Mouse (Mus musculus) gastrocnemius, postnatal 10 days (tissue): ENCODE data around the gene Aldoart1. TPM values are rescaled to one million over a fixed set of nuclear protein-coding genes. Genes with fewer than 3 reads are reported as not detected.

Source experiments
- DNase-seq: peaks from one replicate; pipeline ENCODE4 v3.0.0; 2021; ENCODE audit warnings: mixed read lengths
- long read RNA-seq, 2 experiments: library from polyadenylated mRNA; stranded (forward); transcript quantifications; one replicate each; pipeline ENCODE4 v2.0.0; 2021
- total RNA-seq, 2 experiments: library from RNA; stranded (reverse); gene quantifications; 2 replicates each; pipeline ENCODE4 v1.2.3; 2021

The Aldoart1 gene
- under 1 TPM; 0.20 to 0.47 TPM for total RNA-seq
- long read RNA-seq, experiment 1 = 0 reads
- long read RNA-seq, experiment 2 = 0 reads

DNA sequence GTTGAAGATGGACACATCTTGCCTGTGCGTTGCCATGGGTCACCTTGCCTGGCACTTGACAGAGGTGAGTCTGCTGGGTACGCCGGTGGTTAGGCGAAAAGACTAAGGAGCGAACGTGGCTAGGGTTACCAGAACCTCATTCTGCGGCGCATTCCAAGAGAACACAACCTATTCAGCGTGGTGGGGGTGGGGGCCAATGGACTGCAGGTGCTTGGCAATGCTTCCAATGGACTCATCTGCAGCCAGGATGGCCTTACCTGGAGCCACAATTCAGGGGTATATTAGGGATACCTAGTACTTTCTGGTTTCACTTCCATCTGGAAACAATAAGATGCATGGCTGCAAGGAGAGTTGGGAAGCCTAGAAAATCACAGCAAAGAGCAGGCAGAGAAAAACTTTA, at the start of gene Aldoart1:
Aldoart1 (minus strand) TSS at position 101 of the 400 bp plus-strand sequence.
- DNase-seq = no peak

DNA sequence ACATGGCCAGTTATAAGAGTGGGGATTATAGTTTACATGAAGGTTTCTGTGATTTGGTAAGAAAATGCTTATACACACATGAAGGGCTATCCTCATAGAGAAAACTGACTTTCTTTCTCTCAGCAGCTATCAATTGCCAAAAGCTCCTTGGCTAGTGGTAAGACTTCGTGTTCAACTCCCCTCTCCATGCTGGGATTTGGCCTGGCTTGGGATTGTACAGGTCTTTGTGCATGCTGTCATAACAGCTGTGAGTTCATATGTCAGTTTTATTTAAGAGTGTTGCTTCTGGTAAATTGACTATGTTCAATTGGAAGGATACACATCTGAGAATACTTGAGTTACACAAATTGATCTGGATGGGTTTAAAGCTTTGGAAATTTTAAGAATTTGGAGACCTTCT, 49.1 kb upstream of the Aldoart1 start:
- DNase-seq = no peak

DNA sequence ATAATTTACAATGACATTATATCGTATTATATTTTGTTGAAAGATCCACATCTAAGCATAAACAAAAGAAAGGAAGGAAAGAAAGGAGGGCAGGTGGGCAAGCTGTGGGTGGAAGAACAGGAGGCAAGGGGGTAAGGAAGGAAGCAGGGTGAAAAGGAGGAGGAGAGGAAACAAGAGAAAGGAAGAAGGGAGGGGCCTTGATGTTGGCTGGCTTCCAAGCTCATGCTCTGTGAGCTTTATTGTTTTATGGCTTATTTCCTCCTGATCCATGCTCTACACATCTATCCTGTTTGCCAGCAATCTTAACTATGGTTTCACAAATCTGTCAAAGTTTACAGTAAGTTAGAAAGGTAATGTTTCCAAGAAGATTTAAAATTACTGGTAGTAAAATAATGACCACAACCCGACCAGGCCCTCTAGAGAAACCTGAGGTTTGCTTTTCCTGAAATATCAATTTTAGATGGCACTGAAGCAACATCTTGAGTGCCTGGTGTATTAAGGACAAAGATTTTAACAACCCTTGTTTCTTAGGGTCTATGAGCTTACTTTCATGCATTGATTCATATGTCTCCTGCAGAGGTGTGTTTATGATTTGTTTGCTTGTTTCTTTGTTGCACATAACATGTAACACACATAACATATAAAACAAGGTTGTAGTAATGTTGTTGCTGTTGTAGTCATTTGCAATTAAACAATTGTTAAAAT, 13.1 kb upstream of the Aldoart1 start:
- no peak for DNase-seq

DNA sequence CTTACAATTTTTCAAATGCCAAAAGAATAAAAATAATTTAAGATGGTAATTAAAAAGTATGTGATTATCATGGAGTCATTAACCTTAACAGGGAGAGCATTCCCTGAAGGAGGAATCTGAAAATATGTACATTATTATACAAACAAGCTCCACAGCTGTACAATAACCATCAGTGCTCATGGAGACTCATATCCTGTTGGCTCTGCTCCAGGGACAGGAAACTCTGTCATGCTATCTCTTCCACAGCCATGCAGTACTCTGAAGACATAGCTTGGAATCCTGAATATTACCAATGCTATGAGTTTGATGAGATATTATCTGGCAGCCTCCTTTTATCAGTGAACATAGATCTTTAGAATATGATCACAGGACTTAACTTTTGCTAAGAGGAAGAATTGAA, 8.2 kb downstream of the Aldoart1 start:
- no peak for DNase-seq

DNA sequence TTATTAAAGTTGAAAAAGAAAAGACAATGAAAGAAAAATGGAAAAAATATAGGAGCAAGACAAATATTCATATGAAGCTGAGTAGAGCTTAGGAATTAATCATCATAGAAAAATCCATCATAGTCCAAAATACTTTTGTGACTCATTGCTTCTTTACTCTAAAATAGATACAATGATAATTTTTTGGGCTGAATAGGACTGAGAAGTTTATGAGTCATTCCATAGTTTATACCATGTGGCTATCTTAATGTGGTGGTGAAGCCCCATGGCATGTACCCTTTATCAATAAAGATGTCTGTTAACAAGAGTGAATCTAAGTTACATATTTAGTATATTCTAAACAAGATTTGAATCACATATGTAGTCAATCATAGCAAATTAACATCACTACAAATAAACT, 9.4 kb downstream of the Aldoart1 start:
- DNase-seq = no peak

DNA sequence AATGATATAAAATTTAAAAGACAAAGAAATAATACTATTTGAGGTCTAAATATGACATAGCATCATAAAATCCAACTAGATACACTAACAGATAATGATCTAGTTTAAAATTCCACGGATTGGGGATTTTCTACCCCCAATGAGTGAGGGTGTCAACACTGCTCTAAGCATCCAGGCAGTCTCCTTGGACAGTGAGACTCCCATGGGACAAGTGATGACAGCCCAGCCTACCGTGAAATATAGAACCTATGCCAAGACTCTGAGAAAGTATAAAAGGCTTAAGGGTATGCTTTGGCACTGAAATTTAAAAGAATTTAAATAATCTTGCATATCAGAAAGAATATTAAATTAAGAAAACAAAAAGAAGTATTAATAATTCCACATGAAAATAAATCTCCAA, 16.0 kb downstream of the Aldoart1 start:
- no peak for DNase-seq

DNA sequence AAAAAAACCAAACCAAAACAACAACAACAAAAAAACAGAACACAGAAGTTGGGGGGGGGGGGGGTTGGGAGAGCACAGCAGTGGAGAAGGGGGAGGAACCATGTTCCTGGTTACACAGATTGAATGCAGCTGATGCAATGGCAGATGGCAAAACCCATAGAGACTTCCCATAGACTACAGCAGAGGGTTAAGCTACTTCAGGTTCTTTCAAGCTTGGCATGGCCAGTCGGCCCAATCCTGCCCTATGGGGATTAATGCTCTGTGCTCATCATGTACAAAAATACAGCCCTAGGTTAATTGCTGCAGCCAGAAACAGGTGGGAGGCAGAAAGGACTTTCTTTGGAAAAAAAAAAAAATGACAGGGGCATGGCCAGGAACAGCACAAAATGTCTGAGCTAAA, 17.0 kb downstream of the Aldoart1 start:
- DNase-seq = no peak

DNA sequence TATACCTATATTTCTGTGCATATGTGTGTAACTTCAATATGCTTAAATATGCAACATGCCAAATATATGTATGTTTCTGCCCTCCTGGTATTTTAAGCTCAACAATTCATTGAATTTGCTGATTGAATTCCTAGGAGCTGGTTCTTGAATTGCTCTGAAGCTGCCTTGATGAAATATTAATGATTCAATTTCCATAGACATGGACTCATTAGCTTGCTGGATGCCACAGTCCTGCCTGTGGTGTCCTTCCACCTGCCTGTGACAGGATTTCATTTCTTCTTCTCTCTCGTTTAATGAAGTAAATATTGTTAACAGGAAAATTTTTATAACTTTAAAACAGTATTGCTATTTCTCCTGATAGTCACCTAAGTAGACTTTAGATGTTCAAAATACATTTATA, 51.6 kb downstream of the Aldoart1 start:
- DNase-seq = no peak
